Mouse (Mus musculus): ENCODE results near the gene Tmprss7. TPM values are rescaled to one million over a fixed set of nuclear protein-coding genes. Genes with fewer than 3 reads are reported as not detected.

Tmprss7 gene
- polyA plus RNA-seq, 1 experiment from 2014 or later, result 0.31 TPM

- no peaks in the 10 kb centered on the region for H3K36me3 ChIP-seq
- WGBS, result 84% methylated on average over 4 of the region's 4 CpGs
- H3K4me1 ChIP-seq, result 0 out of 2 replicates have a peak, but pooled peaks cover 6% of the 10 kb centered on the region
- no peak for DNase-seq (ENCODE audit: low spot score)
- no peaks in the 10 kb centered on the region for H3K9me3 ChIP-seq (replicated peaks)
- H3K27me3 ChIP-seq (ENCODE audit: low read depth, poor library complexity, severe bottlenecking), result 0 out of 2 replicates have a peak, but pooled peaks cover 4% of the 10 kb centered on the region
- no peak within 1 kb of the TSS for H3K27ac ChIP-seq (replicated peaks)
- H3K4me3 ChIP-seq, result no peak within 1 kb of the TSS
Observed at GRCm38 (mm10) chr16:45610267-45610666, 83.2 kb downstream of the Tmprss7 start, which contains the start of gene Gcsam. Gene Gcsam (plus strand): TSS chr16:45610380.

GRCm38 (mm10) chr16:45609300-45609699 is 84.2 kb downstream of the Tmprss7 start:
- 83% methylated on average over 3 of the region's 3 CpGs for WGBS
- H3K27me3 ChIP-seq (ENCODE audit: low read depth, poor library complexity, severe bottlenecking), result no peaks in the 10 kb centered on the region
- no peaks in the 10 kb centered on the region for H3K9me3 ChIP-seq (replicated peaks)
- H3K4me3 ChIP-seq, result no peak overlapping the region
- no peaks in the 10 kb centered on the region for H3K36me3 ChIP-seq
- no peak for DNase-seq (ENCODE audit: low spot score)
- H3K27ac ChIP-seq (replicated peaks), result no peak overlapping the region
- 0 out of 2 replicates have a peak, but pooled peaks cover 6% of the 10 kb centered on the region for H3K4me1 ChIP-seq

- no peak overlapping the region for H3K4me3 ChIP-seq
- H3K9me3 ChIP-seq (replicated peaks), result no peaks in the 10 kb centered on the region
- no peak overlapping the region for H3K27ac ChIP-seq (replicated peaks)
- 56% methylated on average over 4 of the region's 4 CpGs for WGBS
- no peak for DNase-seq (ENCODE audit: low spot score)
- H3K4me1 ChIP-seq, result 0 out of 2 replicates have a peak, but pooled peaks cover 6% of the 10 kb centered on the region
- no peaks in the 10 kb centered on the region for H3K27me3 ChIP-seq (ENCODE audit: low read depth, poor library complexity, severe bottlenecking)
- no peaks in the 10 kb centered on the region for H3K36me3 ChIP-seq
Observed at GRCm38 (mm10) chr16:45608481-45608954, 84.9 kb downstream of the Tmprss7 start.

Other genes starting within 250 kb of the Tmprss7 start
- not detected in 2 replicates for gene Gm609, start 200.7 kb downstream of the Tmprss7 start, polyA plus RNA-seq (2016; fragmentation: Nextera tagmentation; extraction: Ambion mirVana)
- not detected in 2 replicates for gene Gm17783, start 161.6 kb downstream of the Tmprss7 start, polyA plus RNA-seq (2016; fragmentation: Nextera tagmentation; extraction: Ambion mirVana)
- not detected in 2 replicates for gene Slc9c1, start 158.3 kb downstream of the Tmprss7 start, polyA plus RNA-seq (2016; fragmentation: Nextera tagmentation; extraction: Ambion mirVana)
- 0.06 TPM in 1 of 2 replicates, not detected in the other for gene Gcsam, start 83.3 kb downstream of the Tmprss7 start, polyA plus RNA-seq (2016; fragmentation: Nextera tagmentation; extraction: Ambion mirVana)
- 0.09 and 0.10 TPM in 2 replicates for gene BC016579, start 39.6 kb downstream of the Tmprss7 start, polyA plus RNA-seq (2016; fragmentation: Nextera tagmentation; extraction: Ambion mirVana)
- gene Tagln3, start 30.9 kb upstream of the Tmprss7 start, polyA plus RNA-seq (2016; fragmentation: Nextera tagmentation; extraction: Ambion mirVana), result 145 and 248 TPM in 2 replicates
- gene Abhd10, start 49.3 kb upstream of the Tmprss7 start, polyA plus RNA-seq (2016; fragmentation: Nextera tagmentation; extraction: Ambion mirVana), result 46.9 and 50.1 TPM in 2 replicates

Measured in midbrain, embryonic 10.5 days (tissue).